Mouse (Mus musculus) thymus, postnatal 4 days (tissue): ENCODE results near the gene Tmem39b.

Source experiments
- DNase-seq: peaks from one replicate; pipeline ENCODE4 v3.0.0; 2021

Tmem39b gene

DNA sequence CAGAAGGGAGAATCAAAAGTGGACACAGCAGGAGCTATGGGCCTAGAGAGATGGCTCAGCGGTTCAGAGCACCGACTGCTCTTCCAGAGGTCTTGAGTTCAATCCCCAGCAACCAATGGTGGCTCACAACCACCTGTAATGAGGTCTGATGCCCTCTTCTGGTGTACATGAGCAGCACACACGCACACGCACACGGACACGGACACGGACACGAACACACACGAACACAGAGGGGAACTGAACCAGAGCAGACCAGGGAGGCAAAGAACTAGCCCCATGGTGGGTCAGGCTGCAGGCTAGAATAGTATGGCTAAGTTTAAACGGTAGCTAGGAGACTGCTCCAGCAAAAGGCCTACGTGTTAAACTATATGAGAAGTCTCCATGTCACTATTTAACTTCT lies 14.8 kb downstream of the Tmem39b start:
- DNase-seq = no peak

DNA sequence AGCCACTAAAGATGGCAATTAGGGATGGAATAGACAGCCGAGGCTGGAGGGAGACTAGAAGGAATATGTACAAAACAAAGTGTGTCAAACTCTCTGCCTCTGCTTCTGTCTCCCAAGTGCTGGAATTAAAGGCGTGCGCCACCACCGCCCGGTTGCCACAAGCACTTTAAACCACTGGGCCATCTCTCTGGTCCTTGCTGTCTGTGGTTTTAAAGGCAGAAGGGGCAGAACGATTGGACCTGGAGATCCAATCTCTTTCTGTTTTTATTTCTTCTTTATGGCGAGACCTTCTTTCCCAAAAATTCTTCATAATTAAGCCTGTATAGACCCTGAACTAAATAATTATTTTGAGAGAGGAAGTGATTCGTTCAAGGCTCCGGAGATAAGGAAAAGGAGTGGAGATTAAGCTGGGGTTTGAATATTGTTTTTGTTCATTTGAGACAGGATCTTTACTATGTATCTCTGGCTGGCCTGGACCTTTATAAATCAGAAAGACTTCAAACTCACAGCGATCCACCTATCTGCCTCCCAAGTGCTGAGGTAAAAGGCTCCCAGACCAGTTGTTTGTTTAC lies 23.7 kb downstream of the Tmem39b start:
- DNase-seq = no peak

- DNase-seq = peak; percentile 89
Observed at GRCm38 (mm10) chr4:129672083-129672877, 24.4 kb downstream of the Tmem39b start, which contains the start of gene Kpna6. Gene Kpna6, minus strand, starts transcription at chr4:129672767.

DNA sequence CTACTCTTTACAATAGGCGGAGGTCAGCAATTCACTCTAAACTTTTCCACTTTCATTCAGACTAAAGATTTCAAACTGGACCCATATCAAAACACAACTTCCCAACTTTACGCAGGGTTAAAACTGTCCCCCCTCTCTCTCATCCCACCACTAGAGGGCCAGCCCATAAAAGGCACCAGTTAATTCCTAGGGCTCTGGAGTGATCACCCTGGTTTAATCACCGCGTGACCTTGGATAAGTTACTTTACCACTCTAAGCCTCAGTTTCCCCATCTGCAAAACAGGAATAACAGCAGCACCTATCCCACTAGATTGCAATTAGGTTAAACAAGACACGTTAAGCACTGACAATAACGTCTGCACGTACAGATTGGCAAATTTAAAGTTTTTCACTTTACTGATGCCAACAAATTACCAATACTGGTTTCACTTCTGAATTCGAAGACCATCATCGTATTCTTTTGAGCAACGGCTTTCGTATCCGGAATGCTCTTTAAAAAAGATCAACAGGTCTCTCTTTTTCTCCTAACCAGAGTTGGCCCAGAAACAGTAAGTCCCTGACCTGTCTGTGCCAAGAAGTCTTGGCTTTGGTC lies 25.1 kb downstream of the Tmem39b start:
- DNase-seq = peak; percentile 66

DNA sequence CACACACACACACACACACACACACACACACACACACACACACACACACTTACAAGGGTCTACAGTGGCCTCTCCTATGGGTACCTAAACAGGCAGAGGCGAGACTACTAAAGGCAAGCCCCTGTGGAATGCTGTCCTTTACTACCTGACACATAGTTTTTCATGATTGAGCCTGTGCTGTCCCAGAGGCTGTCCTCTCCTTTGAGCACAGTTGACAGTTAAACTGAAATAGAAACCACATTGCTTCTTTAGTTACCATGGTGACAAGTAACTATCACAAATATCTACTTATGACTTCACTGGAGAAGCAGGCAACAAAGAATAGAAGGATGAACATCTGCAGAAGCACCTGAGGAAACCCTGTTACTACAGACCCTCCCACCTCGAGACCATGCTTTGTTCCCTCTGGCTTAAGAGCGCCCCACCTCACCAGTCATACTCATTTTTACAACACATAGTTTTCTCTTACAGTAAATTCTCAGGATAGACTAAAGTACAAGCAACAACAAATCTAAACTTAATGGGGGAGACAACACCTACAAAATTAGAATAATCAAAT lies 34.3 kb downstream of the Tmem39b start:
- DNase-seq = no peak

GRCm38 (mm10) chr4:129661584-129661983 lies 35.1 kb downstream of the Tmem39b start:
- no peak for DNase-seq

GRCm38 (mm10) chr4:129654770-129655169 lies 41.9 kb downstream of the Tmem39b start:
- no peak for DNase-seq

DNA sequence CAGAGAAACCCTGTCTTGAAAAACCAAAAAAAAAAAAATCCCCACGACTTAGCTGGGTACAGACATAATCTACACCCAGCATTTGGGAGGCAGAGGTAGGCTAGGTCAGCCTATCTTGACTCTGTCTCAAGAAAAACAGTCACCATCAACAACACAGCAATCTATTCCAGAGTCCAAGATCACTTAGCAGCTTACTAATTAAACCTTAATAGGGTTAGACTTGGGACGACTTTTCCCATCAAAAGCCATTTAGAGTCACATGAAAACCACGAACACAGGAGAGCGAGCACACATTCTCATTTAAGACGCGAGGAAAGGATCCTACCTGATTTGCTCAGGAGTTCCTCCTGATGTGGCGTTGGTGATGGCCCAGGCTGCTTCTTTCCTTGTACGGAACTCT lies 46.3 kb downstream of the Tmem39b start:
- no peak for DNase-seq

DNA sequence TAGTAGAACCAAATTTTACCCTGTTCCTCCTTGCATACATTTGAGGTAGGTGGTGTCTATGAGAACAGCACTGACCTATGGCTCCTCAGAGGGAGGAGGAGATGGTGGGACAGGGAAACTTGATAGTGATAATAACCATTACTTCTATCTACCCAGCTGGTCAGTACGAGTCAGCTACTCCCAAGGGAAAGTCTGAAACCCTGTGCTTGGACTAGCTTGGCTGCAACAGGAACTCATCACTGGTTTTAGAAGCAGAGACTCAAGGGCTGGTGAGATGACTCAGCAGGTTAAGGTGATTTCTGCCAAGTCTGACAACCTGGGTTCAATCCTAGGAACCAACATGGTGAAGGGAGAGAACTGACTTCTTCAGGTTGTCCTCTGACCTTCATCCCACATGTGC lies 48.0 kb downstream of the Tmem39b start:
- DNase-seq = no peak

DNA sequence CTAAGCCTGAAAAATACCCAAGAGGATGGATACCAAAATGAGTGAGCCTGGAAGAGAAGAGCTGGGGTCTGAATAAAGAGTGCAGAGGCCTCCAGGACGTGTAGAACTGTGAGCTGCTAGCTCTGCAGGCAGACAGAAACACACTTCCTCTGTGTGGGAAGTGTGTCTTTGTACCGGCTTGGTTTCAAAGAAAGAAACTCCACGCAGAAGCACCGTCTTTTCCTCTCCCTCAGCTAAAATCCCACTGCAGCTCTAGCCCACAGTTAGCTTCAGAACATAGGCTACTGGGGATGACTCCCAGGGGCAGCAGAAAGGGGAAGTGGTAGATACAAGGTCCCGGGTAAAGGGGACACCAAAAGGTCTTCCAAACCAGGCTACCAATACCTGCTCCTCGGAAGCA lies 51.4 kb downstream of the Tmem39b start:
- DNase-seq = no peak

- DNase-seq = no peak
Observed at GRCm38 (mm10) chr4:129641756-129642155, 54.9 kb downstream of the Tmem39b start.

DNA sequence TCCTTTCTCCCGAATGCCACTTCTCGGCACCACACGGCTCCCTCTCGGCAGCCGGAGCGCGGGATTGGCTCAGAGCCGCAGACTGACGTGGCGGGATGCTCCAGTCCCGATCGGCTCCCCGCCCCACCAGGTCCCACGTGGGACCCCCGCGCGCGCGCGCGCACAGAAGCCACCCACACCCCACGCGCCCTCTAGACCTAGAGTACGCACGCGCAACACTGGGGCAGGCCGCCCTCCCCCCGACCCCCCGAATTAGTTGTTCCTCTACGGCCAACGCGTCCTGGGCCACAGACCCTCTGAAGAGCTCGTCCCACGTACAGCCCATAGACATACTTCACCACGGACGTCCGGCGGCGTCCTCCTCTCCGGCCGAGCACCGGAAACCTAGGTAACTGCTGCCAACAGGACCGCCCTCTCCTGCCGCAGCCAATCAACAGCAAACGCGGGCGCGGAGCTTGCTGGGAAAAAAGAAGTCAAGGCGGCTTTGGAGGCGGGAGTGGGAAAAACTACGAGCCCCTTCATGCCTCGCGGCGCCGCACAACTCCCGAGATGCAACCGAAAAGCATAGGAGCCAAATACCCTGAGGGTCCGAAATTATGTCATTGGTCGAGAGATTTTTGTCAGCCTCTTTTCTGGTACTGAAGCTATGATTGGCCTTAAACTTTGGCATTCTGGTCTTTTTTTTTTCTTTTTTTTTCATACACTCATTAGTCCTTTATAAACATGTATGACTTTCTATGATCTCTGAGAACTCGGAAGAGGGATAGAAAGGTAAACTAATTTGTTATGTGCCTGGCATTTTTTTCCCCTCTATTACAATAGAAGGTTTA lies 55.8 kb downstream of the Tmem39b start, which contains the start of gene Txlna:
Gene Txlna (minus strand): TSS at position 428 of the 830 bp plus-strand sequence.
- peak; percentile 94 for DNase-seq

DNA sequence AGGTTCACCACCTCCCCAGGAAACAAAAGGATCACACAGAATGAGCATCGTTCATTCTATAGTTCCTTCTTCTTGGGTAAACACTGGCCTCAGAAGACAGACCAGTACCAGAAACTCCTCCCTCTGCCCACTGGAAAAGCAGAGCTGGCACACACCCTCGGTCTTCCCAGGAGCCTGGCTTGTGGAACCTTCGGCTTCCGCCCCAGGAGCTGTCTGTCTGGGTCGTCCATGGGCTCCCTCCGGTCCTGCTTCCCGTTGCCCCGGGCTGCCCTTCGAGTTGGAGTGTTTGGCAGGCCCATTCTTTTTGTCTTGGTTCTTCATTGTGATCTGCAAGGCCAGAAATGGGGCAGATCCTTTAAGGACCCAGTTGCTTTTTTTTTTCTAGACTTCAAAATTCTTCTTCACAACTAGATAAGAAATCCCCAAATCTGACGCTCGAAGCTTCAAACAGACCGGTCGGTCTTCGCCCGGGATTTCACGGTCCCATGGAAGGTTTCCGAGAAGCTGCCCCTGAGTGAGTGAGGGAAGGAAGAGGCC lies 56.5 kb downstream of the Tmem39b start:
- DNase-seq = peak; percentile 48

- no peak for DNase-seq
Observed at GRCm38 (mm10) chr4:129639221-129639620, 57.4 kb downstream of the Tmem39b start.

GRCm38 (mm10) chr4:129633852-129634251 lies 62.8 kb downstream of the Tmem39b start:
- no peak for DNase-seq

DNA sequence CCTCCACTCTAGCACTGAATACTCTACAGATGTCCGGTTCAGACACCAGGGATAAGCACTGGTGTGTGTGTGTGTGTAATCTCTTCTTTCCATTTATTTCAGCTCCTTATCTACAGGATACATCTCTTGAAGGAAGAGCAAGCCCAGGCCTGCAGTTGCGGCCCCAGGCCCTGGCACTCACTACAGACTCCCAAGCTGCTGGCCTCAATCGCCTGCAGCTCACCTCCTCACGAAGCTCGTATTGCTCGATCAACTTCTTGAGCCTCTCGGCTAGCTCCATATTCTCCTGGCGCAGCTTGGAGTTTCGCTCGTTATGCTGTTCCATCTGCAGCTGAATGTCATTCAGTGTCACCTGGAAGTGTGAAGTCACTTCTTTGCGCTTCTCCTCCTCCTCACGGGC lies 64.8 kb downstream of the Tmem39b start:
- no peak for DNase-seq

DNA sequence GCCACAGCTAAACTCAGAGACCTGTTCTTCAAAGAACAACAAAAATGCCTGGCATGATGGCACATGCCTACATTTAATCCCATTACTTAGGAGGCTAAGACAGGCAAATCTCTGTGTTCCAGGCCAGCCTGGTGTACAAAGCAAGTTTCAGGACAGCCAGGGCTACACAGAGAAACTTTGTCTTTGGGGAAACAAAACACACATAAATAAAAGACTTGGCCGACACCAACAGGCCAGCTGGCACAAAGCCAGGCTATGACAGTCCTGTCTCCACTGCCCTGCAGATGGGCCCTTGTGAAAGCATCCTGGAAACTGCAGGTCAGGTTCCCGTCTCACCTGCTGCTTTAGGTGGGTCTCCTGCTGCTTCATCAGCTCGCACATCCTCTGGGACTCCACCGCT lies 65.7 kb downstream of the Tmem39b start:
- DNase-seq = no peak
